Mouse (Mus musculus) heart, adult 2 months (tissue): ENCODE data around the gene Gabarap. TPM values are rescaled to one million over a fixed set of nuclear protein-coding genes. Genes with fewer than 3 reads are reported as not detected.
A peak's percentile ranks its signal among the peaks of the same experiment; 100 is the strongest.

ENCODE experiments used
- DNase-seq, 2 experiments: peaks; one replicate each; pipeline ENCODE4 v3.0.0; 2021
- H3K27ac ChIP-seq: fragments of 200-600 bp; 2 replicates; pipeline ENCODE4 v1.8.1; 2022
- H3K27me3 ChIP-seq: fragments of 200-500 bp; 2 replicates; pipeline ENCODE4 v1.6.1; 2012; ENCODE audit warnings: mild to moderate bottlenecking, low read length, inconsistent platforms, mixed read lengths; ENCODE audit not compliant: control insufficient read depth, insufficient read depth
- H3K36me3 ChIP-seq: fragments of 200-500 bp; 2 replicates; pipeline ENCODE4 v1.6.1; 2012; ENCODE audit warnings: low read length, inconsistent platforms; ENCODE audit not compliant: control insufficient read depth, insufficient read depth
- H3K4me1 ChIP-seq: fragments of 200-500 bp; 2 replicates; pipeline ENCODE4 v1.6.1; 2011; ENCODE audit warnings: low read length; ENCODE audit not compliant: control insufficient read depth, insufficient read depth
- H3K4me3 ChIP-seq: fragments of 200-600 bp; 2 replicates; pipeline ENCODE4 v1.8.1; 2022
- H3K79me2 ChIP-seq: fragments of 200-500 bp; replicated peaks from 2 replicates; pipeline ENCODE4 v1.6.1; 2012; ENCODE audit warnings: mild to moderate bottlenecking, inconsistent platforms, low read length, moderate library complexity, mixed read lengths; ENCODE audit not compliant: control insufficient read depth, insufficient read depth
- H3K9ac ChIP-seq: fragments of 200-500 bp; 2 replicates; pipeline ENCODE4 v1.6.1; 2012; ENCODE audit warnings: low read depth, mild to moderate bottlenecking, control low read depth, inconsistent platforms, low read length, mixed read lengths
- CTCF ChIP-seq: fragments of 200-600 bp; IDR thresholded peaks from 2 replicates; pipeline ENCODE4 v1.8.1; 2022; ENCODE audit warnings: antibody characterized with exemption, mild to moderate bottlenecking, moderate library complexity
- EP300 ChIP-seq: fragments of 200-500 bp; IDR thresholded peaks from 2 replicates; pipeline ENCODE4 v1.6.1; 2011; ENCODE audit warnings: low read depth, low read length, control low read depth; ENCODE audit not compliant: insufficient read depth
- POLR2A ChIP-seq: fragments of 200-500 bp; IDR thresholded peaks from 2 replicates; pipeline ENCODE4 v1.6.1; 2011; ENCODE audit warnings: mild to moderate bottlenecking, low read depth, low read length, control low read depth; ENCODE audit not compliant: insufficient read depth
- WGBS: fragments of 180-500 bp; shearing (Covaris S2); methylation state at CpG from one replicate; pipeline ENCODE4 v1.1.7; 2018; 5-methylcytosine and 5-hydroxymethylcytosine counted together
- intact Hi-C: fragments of 180-260 bp; cut with DNase I; formaldehyde crosslinking; loops from one replicate; pipeline ENCODE4 v1.15.1; 2025
- polyA plus RNA-seq: library from polyadenylated mRNA; depleted of rRNA; stranded (reverse); fragments of >200 nt; gene quantifications from 2 replicates; pipeline ENCODE4 v1.2.3, GENCODE M21; 2012
- total RNA-seq, 2 experiments: library from RNA; stranded (reverse); gene quantifications; 2 replicates each; pipeline ENCODE4 v1.2.3; 2021

The Gabarap gene
- total and polyA plus RNA-seq, 3 experiments = 284 to 469 (median 340) TPM

DNA sequence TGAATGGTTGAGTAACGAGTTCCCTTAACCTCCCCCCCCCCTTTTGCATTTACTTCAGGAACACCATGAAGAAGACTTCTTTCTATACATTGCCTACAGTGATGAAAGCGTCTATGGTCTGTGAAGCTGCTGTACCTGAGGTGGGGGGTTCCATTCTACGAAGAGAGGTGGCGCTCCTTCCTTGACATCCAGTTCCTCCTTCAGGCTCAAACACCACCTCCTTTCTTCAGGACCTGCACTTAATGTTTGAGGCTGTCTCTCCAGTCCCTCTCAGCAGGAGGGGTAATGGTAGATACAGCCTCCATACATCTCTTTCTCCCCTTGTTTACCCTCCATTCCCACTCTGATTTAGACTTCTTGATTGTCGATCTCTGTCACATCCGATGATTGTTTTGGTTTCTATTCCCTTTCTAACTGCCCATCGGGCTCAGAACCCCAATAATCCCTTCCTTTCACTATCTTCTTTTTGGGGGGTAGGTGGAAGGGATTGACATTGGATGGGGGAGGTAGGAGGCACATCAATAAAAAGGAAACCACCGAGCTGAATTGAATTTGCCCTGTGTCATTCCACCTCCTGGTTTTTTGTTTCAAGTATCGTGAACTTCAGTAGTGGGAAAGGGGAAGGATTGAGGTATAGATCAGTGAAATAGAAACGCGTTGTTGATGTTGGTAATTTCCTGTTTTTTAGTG, 3.6 kb downstream of the Gabarap start:
- H3K4me3 ChIP-seq = no peak overlapping the region

DNA sequence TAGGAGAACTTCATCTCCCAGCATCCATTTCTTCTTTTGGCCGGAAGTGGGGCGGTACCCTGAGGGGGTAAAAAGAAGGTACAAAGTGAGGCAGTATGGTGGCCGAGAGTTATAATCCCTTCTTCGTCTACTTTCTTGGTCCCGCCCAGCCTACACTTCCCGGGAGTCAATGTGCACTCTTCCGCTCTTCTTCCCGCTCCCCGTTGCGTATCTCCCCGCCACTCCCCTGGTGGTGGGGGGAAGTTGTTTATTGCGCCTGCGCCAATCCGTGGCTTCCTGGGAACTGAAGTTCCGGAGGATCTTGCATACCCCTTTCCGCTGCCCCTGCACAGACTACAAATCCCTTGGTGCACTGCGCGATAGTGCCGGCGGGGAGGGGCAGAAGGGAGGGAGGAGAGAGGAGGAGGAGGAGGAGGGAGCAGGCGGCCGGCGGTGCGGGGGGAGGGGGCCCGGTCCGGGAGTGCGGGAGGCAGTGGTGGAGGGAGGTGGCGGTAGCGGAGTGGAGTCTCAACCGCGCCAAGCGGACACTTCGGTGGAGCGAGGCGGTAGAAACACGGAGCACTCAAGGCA, 4.5 kb downstream of the Gabarap start, which contains the start of gene Phf23:
Gene Phf23 (plus strand): TSS at position 387 of the 570 bp plus-strand sequence.
- DNase-seq = peak; percentile 96 to 99
- 2% methylated on average over 33 of the region's 36 CpGs for WGBS
- intact Hi-C loops = loop anchor here (2.0 to 10.0 kb wide), 2 partner anchors 15 to 581 kb away; partner anchors contain the start of genes Ctdnep1 and Kdm6b
- peaks cover 1% of the 10 kb centered on the region for H3K79me2 ChIP-seq
- peaks cover 3% of the 10 kb centered on the region for H3K4me1 ChIP-seq
- H3K9ac ChIP-seq = peak within 1 kb of the TSS; percentile 91
- H3K4me3 ChIP-seq = peak within 1 kb of the TSS; percentile 98
- TF ChIP-seq EP300 = peak; percentile 95
- TF ChIP-seq POLR2A = peak; percentile 65
- peak; percentile 74 for TF ChIP-seq CTCF
- H3K36me3 ChIP-seq = peaks cover 16% of the 10 kb centered on the region
- H3K27ac ChIP-seq = peak within 1 kb of the TSS; percentile 97
- H3K27me3 ChIP-seq = no peaks in the 10 kb centered on the region

More for the DNA sequence above, 3.6 kb downstream of the Gabarap start:
- TF ChIP-seq EP300 = no peak
- no peaks in the 10 kb centered on the region for H3K27me3 ChIP-seq
- peaks cover 5% of the 10 kb centered on the region for H3K4me1 ChIP-seq
- intact Hi-C loops = loop anchor here (2.0 to 10.0 kb wide), 3 partner anchors 14 to 580 kb away; partner anchors contain the start of genes Ctdnep1, Eif5a and Kdm6b
- H3K79me2 ChIP-seq = peaks cover 1% of the 10 kb centered on the region
- peak overlapping the region; percentile 97; the same call in 1 of the 2 replicates for H3K27ac ChIP-seq
- WGBS = 85% methylated on average over 11 of the region's 11 CpGs
- H3K36me3 ChIP-seq = peaks cover 18% of the 10 kb centered on the region
- no peak overlapping the region for H3K9ac ChIP-seq
- DNase-seq = no peak

DNA sequence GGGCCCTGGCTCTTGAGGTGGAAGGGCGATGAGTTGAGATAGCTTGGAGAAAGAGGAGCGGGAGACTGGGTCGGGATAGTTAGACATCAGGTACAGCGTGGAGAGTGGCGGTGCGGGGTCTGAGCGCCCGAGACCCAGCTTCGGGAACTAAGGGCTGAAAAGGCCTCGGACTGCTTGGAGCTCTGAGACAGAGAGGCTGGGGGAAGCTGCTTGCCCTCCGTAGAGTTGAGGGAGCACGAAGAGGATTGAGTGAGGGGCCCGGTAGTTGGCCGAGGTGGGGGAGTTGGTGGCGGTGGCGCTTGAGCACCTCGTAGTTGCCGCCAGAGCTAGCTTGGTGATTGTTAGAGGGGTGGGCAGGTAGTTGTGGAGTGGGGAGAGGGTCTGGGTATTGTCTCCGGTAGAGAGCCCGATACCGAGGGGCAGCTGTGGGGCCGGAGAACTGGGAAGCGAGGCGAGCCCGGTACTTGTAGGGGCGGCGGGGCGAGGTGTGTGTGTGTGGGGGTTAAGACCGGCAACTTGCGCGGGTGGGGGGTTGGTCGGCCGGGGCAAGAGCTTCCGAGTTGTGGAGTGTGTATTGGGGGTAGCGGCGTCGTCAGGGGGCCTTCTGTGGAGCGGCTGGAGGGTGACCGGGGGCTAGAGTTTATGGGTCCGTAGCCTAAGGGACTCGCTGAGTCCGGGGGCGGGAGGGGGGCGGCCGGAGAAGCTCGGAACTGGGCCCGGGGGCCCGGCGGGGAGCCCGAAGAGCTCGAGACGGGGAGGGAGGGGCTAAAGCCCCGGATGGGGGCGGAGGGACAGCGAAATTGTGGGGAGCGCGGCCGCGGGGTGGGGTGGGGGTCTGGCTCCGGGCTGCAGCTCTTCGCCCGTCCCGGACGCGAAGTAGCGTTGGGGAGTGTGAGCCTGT, 5.5 kb downstream of the Gabarap start:
- H3K79me2 ChIP-seq = peaks cover 1% of the 10 kb centered on the region
- peak in 1 of 2 experiments; percentile 52 for DNase-seq
- H3K27ac ChIP-seq = peak overlapping the region; percentile 97
- TF ChIP-seq POLR2A (no peak), CTCF (no peak), EP300 (no peak)
- 2% methylated on average over 65 of the region's 66 CpGs for WGBS
- H3K9ac ChIP-seq = peak overlapping the region; percentile 91
- no peaks in the 10 kb centered on the region for H3K27me3 ChIP-seq
- H3K4me1 ChIP-seq = peaks cover 5% of the 10 kb centered on the region
- peaks cover 15% of the 10 kb centered on the region for H3K36me3 ChIP-seq
- intact Hi-C loops = loop anchor here (10.0 kb wide), 1 partner anchor 582 kb away; the partner anchor contains the start of gene Kdm6b
- H3K4me3 ChIP-seq = peak overlapping the region; percentile 98

DNA sequence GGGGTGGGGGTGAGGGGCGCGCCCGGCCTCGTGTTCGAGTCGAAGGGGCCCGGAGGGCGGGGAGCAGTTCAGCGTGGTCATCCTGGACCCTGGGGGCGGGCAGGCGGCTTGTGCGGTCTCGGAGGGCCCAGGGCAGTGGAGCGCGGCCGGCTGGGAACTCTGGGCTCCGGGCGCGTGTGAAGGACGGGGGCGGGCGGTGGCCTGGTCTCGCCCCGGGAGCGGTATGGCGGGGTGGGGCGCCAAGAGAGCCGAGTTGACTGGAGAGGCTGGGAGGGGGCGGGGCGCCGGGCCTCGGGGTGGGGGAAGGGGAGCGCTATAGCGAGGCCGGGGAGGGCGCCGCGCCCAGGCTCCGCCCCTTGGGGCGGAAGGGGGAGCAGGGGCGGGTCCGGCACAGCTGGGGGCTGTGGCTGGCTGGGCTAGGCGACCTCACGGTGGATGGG, 6.1 kb downstream of the Gabarap start:
- Histone ChIP-seq H3K36me3 (peaks cover 15% of the 10 kb centered on the region), H3K27ac (peak overlapping the region; percentile 97), H3K9ac (peak overlapping the region; percentile 91), H3K4me1 (peaks cover 5% of the 10 kb centered on the region), H3K27me3 (no peaks in the 10 kb centered on the region), H3K79me2 (peaks cover 3% of the 10 kb centered on the region), H3K4me3 (peak overlapping the region; percentile 98)
- DNase-seq = peak; percentile 94
- TF ChIP-seq CTCF (no peak), POLR2A (peak; percentile 64; the same call in 1 of the 2 replicates)
- intact Hi-C loops = loop anchor here (10.0 kb wide), 1 partner anchor 582 kb away; the partner anchor contains the start of gene Kdm6b
- WGBS = 1% methylated on average over 29 of the region's 44 CpGs

DNA sequence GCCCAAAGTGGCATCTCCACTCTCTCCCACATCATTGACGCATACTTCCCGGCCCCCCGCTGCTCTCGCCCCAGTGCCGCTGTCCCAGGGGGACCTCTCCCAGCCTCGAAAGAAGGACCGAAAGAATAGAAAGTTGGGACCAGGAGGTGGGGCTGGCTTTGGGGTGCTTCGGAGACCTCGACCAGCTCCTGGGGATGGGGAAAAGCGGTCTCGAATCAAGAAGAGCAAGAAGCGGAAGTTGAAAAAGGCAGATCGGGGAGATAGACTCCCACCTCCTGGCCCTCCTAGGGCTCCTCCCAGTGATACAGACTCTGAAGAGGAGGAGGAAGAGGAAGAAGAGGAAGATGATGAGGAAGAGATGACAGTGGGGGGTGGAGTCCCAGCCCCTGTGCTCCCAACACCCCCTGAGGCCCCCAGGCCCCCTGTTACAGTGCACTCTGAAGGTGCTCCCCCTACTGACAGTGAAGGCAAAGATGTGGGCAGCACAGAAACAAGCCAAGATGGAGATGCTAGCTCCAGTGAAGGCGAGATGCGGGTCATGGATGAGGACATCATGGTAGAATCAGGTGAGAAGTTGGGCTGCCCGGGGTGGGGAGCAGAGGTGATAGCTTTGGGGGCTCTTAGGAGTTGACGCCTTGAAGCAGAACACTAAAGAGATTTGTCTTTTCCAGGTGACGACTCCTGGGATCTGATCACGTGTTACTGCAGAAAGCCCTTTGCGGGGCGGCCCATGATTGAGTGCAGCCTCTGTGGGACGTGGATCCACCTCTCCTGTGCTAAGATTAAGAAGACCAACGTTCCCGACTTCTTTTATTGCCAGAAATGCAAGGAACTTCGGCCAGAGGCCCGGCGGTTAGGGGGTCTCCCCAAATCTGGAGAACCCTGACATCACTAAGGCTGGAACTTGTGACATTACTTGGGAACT, 7.9 kb downstream of the Gabarap start:
- Histone ChIP-seq H3K9ac (no peak overlapping the region), H3K4me3 (no peak overlapping the region)
- WGBS = 87% methylated on average over 27 of the region's 27 CpGs

More for the DNA sequence above, 7.9 kb downstream of the Gabarap start:
- intact Hi-C loops = loop anchor here (10.0 kb wide), 1 partner anchor 584 kb away; the partner anchor contains the start of gene Kdm6b
- Histone ChIP-seq H3K4me1 (peaks cover 1% of the 10 kb centered on the region), H3K27ac (no peak overlapping the region), H3K36me3 (peaks cover 7% of the 10 kb centered on the region), H3K27me3 (no peaks in the 10 kb centered on the region), H3K79me2 (peaks cover 5% of the 10 kb centered on the region)
- DNase-seq = no peak
- TF ChIP-seq POLR2A (no peak), CTCF (peak; percentile 37)
